Comparison of ENCODE assay signal across 8 mouse cellular contexts in the genomic region with DNA sequence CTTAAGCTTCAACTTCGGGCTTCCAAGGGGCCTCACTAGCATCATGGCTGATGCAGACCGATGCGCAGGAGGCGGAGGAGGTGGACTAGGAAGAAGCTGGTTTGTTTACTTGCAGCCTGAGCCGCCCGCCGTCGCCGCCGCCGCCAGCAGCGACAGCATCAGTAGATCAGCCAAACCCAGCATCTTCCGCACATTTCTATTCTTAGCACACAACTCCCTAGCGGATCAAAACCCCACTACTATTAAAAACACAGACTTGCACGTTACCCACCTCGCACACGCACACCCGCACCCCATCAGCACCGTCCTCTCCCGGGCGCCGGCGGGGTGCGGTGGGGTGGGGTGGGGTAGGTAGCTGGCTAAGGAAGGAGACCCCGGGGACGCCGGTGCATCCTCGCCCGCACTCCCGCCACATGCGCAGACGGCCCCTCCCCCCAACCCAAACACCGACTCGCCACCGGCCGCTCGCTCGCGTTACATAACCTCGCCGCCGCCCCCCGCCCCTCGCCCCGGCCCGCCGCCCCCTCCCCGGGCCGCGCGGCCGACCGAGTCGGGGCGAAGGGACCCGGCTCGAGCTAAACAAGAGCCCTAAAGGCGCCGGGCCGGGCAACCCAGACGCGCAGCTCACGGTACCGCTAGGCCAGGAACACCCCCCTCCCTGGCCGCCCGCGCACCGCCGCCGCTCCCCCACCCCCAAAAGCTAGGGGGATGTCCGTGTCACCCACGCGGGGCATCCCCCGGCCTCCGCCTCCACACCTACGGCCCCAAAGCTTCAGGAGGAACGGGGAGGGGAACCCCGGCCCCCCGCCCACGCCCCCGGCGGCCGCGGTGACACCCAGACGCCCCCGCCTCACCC. TPM values are rescaled to one million over a fixed set of nuclear protein-coding genes. Genes with fewer than 3 reads are reported as not detected.
DNase-seq lines count a peak whose midpoint lies in the region; ATAC-seq and TF ChIP-seq lines count a peak whose summit lies in the region.

No protein-coding gene starts in this region.

- no peak for TF ChIP-seq POLR2A in ES-Bruce4 (IDR thresholded peaks at IDR 0.05; ENCODE audit: insufficient read depth, low read length)
- no peak for TF ChIP-seq POLR2A in lung, adult 2 months (IDR thresholded peaks at IDR 0.05; ENCODE audit: borderline replicate concordance, extremely low read depth, low read depth, low read length)

- H3K4me3 ChIP-seq in ES-Bruce4 (ENCODE audit: low read depth, low read length), result peak overlapping the region; percentile 95
- peak overlapping the region; percentile 96 for H3K4me3 ChIP-seq in forebrain, embryonic 15.5 days
- H3K4me3 ChIP-seq in layer of hippocampus, adult 2 months, result peak overlapping the region; percentile 73
- peak overlapping the region; percentile 72 for H3K4me3 ChIP-seq in lung, adult 2 months (replicated peaks; ENCODE audit: extremely low read depth, low read depth, low read length)

- ATAC-seq in forebrain, embryonic 15.5 days (replicated peaks), result peak; percentile 75
- ATAC-seq in neutrophil, adult 5-6 weeks (ENCODE audit: extremely low read depth, insufficient number of reproducible peaks, low FRiP score, poor library complexity, severe bottlenecking), result peak; percentile 57

- intact Hi-C loops in heart, postnatal 25 days (cut with DNase I), result loop anchor here (5.0 kb wide), 1 partner anchor 185 kb away; a partner anchor contains a TSS

- no peak for TF ChIP-seq EP300 in ES-Bruce4 (IDR thresholded peaks at IDR 0.05; ENCODE audit: insufficient read depth, low read depth, low read length)

- peak; percentile 75 for DNase-seq in cerebellum, adult 11-12 months
- DNase-seq in heart, postnatal 25 days (ENCODE audit: low spot score), result peak; percentile 41
- peak; percentile 57 to 63 for DNase-seq in layer of hippocampus, adult 2 months (ENCODE audit: low spot score in 2 of 2)
- DNase-seq in lung, adult 2 months, result peak; percentile 51
- peak; percentile 70 for DNase-seq in testis, postnatal 14 days (ENCODE audit: low spot score)

- no peaks in the 10 kb centered on the region for H3K4me1 ChIP-seq in ES-Bruce4 (ENCODE audit: control insufficient read depth, insufficient read depth, low read length)
- peaks cover 30% of the 10 kb centered on the region for H3K4me1 ChIP-seq in forebrain, embryonic 15.5 days
- H3K4me1 ChIP-seq in lung, adult 2 months (ENCODE audit: control insufficient read depth, insufficient read depth, low read length), result peaks cover 2% of the 10 kb centered on the region; the same call in 1 of the 2 replicates

- peak overlapping the region; percentile 98 for H3K9ac ChIP-seq in ES-Bruce4 (ENCODE audit: low read depth, poor library complexity, severe bottlenecking)
- H3K9ac ChIP-seq in forebrain, embryonic 15.5 days (replicated peaks), result peak overlapping the region; percentile 98

- no peaks in the 10 kb centered on the region for H3K36me3 ChIP-seq in ES-Bruce4 (ENCODE audit: control insufficient read depth, insufficient read depth, low read length, poor library complexity, severe bottlenecking)
- H3K36me3 ChIP-seq in forebrain, embryonic 15.5 days, result no peaks in the 10 kb centered on the region

- no peaks in the 10 kb centered on the region for H3K9me3 ChIP-seq in ES-Bruce4 (replicated peaks; ENCODE audit: control insufficient read depth, insufficient read depth, low read length, poor library complexity, severe bottlenecking)
- H3K9me3 ChIP-seq in forebrain, embryonic 15.5 days, result no peaks in the 10 kb centered on the region

- peak overlapping the region; percentile 78 for H3K4me2 ChIP-seq in forebrain, embryonic 15.5 days (replicated peaks)

- 0% methylated on average over 68 of the region's 86 CpGs for WGBS in forebrain, embryonic 15.5 days
- WGBS in lung, adult 2 months, result under 1% methylated on average over 76 of the region's 86 CpGs

- TF ChIP-seq CTCF in ES-Bruce4 (IDR thresholded peaks at IDR 0.05; ENCODE audit: low read depth, low read length), result no peak
- peak; percentile 49 for TF ChIP-seq CTCF in layer of hippocampus, adult 2 months (conservative IDR thresholded peaks at IDR 0.05)
- TF ChIP-seq CTCF in lung, adult 2 months (IDR thresholded peaks at IDR 0.05; ENCODE audit: insufficient read depth, low read length), result no peak

- no peak overlapping the region for H3K27ac ChIP-seq in ES-Bruce4 (ENCODE audit: insufficient read depth, low read length)
- peak overlapping the region; percentile 100 for H3K27ac ChIP-seq in forebrain, embryonic 15.5 days (replicated peaks)
- peak overlapping the region; percentile 98 for H3K27ac ChIP-seq in layer of hippocampus, adult 2 months

- no peaks in the 10 kb centered on the region; the same call in 1 of the 2 replicates for H3K27me3 ChIP-seq in ES-Bruce4 (ENCODE audit: control insufficient read depth, insufficient read depth, low read length, poor library complexity, severe bottlenecking)
- no peaks in the 10 kb centered on the region for H3K27me3 ChIP-seq in forebrain, embryonic 15.5 days

RNA-seq across cellular contexts. Expression of a gene that starts 0.6 kb away (rescaled TPM):
- polyA plus RNA-seq in ES-Bruce4 (2011; ENCODE audit: insufficient read depth, insufficient read length, low read depth, missing spikeins), result 42.5 and 44.3 TPM in 2 replicates
- 37.3 and 38.8 TPM in 2 replicates for polyA plus RNA-seq in forebrain, embryonic 15.5 days (2015; fragmentation: Nextera tagmentation; extraction: Ambion mirVana)
- 10 to 100 TPM; 20.4 to 23.8 TPM for total RNA-seq in heart, postnatal 25 days (2021)
- 100 to 1,000 TPM; 253 to 255 TPM for total RNA-seq in layer of hippocampus, adult 2 months (2021)
- polyA plus RNA-seq in lung, adult 2 months (2012; rRNA removed), result 10.0 and 15.1 TPM in 2 replicates
- 99.3 and 104 TPM in 2 replicates for total RNA-seq in neutrophil, adult 5-6 weeks (2017)
